Mouse (Mus musculus) megakaryocyte, embryonic 14.5 days (primary cell): ENCODE data around the gene Lbhd1. TPM values are rescaled to one million over a fixed set of nuclear protein-coding genes. Genes with fewer than 3 reads are reported as not detected.

Experiments
- H3K27me3 ChIP-seq: replicated peaks from 2 replicates; pipeline ENCODE3; 2012; ENCODE audit warnings: inconsistent platforms
- H3K36me3 ChIP-seq: replicated peaks from 2 replicates; pipeline ENCODE3; 2012; ENCODE audit warnings: low read length, inconsistent platforms, mixed read lengths
- H3K4me1 ChIP-seq: 2 replicates; pipeline ENCODE4 v1.6.1; 2012; ENCODE audit warnings: inconsistent platforms
- H3K4me3 ChIP-seq: replicated peaks from 2 replicates; pipeline ENCODE3; 2012; ENCODE audit warnings: moderate library complexity, mild to moderate bottlenecking, inconsistent platforms
- H3K9me3 ChIP-seq: 2 replicates; pipeline ENCODE4 v1.6.1; 2012; ENCODE audit warnings: inconsistent platforms
- FLI1 ChIP-seq: IDR thresholded peaks from 2 replicates; pipeline ENCODE4 v1.6.1; 2012; ENCODE audit warnings: low read length, inconsistent platforms, mixed read lengths
- GATA1 ChIP-seq: IDR thresholded peaks from 3 replicates; pipeline ENCODE4 v1.6.1; 2012; ENCODE audit warnings: mixed read lengths, low read length, inconsistent platforms, borderline replicate concordance
- polyA plus RNA-seq: library from polyadenylated mRNA; stranded (reverse); fragments of >175 nt; gene quantifications from 2 replicates; pipeline ENCODE4 v1.2.3, GENCODE M21; 2012; ENCODE audit warnings: low replicate concordance; ENCODE audit not compliant: insufficient read depth

Gene Lbhd1
- polyA plus RNA-seq, 1 experiment, result 1.5 TPM

GRCm38 (mm10) chr19:8870838-8871237, 12.7 kb upstream of the Lbhd1 start:
- TF ChIP-seq FLI1, result no peak
- TF ChIP-seq GATA1, result no peak
- Histone ChIP-seq H3K36me3 (peaks cover 37% of the 10 kb centered on the region), H3K4me3 (peak overlapping the region; percentile 97), H3K27me3 (no peaks in the 10 kb centered on the region), H3K4me1 (peaks cover 60% of the 10 kb centered on the region), H3K9me3 (no peaks in the 10 kb centered on the region)

GRCm38 (mm10) chr19:8871267-8872186, 12.0 kb upstream of the Lbhd1 start, which contains the start of gene Ubxn1:
Gene Ubxn1 (plus strand): TSS chr19:8871496.
- peak; percentile 40; the same call in 1 of the 2 replicates for TF ChIP-seq FLI1
- no peak for TF ChIP-seq GATA1
- Histone ChIP-seq H3K9me3 (no peaks in the 10 kb centered on the region), H3K27me3 (no peaks in the 10 kb centered on the region), H3K4me3 (peak within 1 kb of the TSS; percentile 97), H3K4me1 (peaks cover 56% of the 10 kb centered on the region), H3K36me3 (peaks cover 44% of the 10 kb centered on the region)

GRCm38 (mm10) chr19:8872266-8872840, 11.2 kb upstream of the Lbhd1 start:
- no peaks in the 10 kb centered on the region for H3K27me3 ChIP-seq
- H3K4me1 ChIP-seq, result peaks cover 53% of the 10 kb centered on the region

GRCm38 (mm10) chr19:8875031-8875430, 8.5 kb upstream of the Lbhd1 start:
- H3K4me3 ChIP-seq, result peak overlapping the region; percentile 44
- H3K4me1 ChIP-seq, result peaks cover 46% of the 10 kb centered on the region
- TF ChIP-seq GATA1 (no peak), FLI1 (no peak)
- H3K9me3 ChIP-seq, result no peaks in the 10 kb centered on the region
- no peaks in the 10 kb centered on the region for H3K27me3 ChIP-seq
- peaks cover 72% of the 10 kb centered on the region for H3K36me3 ChIP-seq

More at GRCm38 (mm10) chr19:8872266-8872840, 11.2 kb upstream of the Lbhd1 start:
- TF ChIP-seq FLI1 (no peak), GATA1 (no peak)
- Histone ChIP-seq H3K9me3 (no peaks in the 10 kb centered on the region), H3K4me3 (peak overlapping the region; percentile 97), H3K36me3 (peaks cover 51% of the 10 kb centered on the region)

GRCm38 (mm10) chr19:8880311-8881033, 3.1 kb upstream of the Lbhd1 start, which contains the start of gene Uqcc3:
Gene Uqcc3 (minus strand): TSS chr19:8880923.
- TF ChIP-seq GATA1, result no peak
- TF ChIP-seq FLI1, result no peak
- H3K4me3 ChIP-seq, result peak within 1 kb of the TSS; percentile 100
- no peaks in the 10 kb centered on the region for H3K27me3 ChIP-seq
- no peaks in the 10 kb centered on the region for H3K9me3 ChIP-seq
- H3K4me1 ChIP-seq, result peaks cover 32% of the 10 kb centered on the region
- H3K36me3 ChIP-seq, result peaks cover 39% of the 10 kb centered on the region

- H3K4me1 ChIP-seq, result peaks cover 32% of the 10 kb centered on the region
- TF ChIP-seq GATA1, result no peak
- TF ChIP-seq FLI1, result no peak
- H3K9me3 ChIP-seq, result no peaks in the 10 kb centered on the region
- peak overlapping the region; percentile 100 for H3K4me3 ChIP-seq
- H3K36me3 ChIP-seq, result peaks cover 33% of the 10 kb centered on the region
- no peaks in the 10 kb centered on the region for H3K27me3 ChIP-seq
Observed at GRCm38 (mm10) chr19:8881034-8881392, 2.5 kb upstream of the Lbhd1 start.

GRCm38 (mm10) chr19:8886916-8887584, 3.5 kb downstream of the Lbhd1 start:
- TF ChIP-seq FLI1 (no peak), GATA1 (no peak)
- no peaks in the 10 kb centered on the region for H3K27me3 ChIP-seq
- H3K4me3 ChIP-seq, result peak overlapping the region; percentile 94
- H3K9me3 ChIP-seq, result no peaks in the 10 kb centered on the region
- H3K4me1 ChIP-seq, result peaks cover 37% of the 10 kb centered on the region
- H3K36me3 ChIP-seq, result peaks cover 16% of the 10 kb centered on the region

- H3K9me3 ChIP-seq, result no peaks in the 10 kb centered on the region
- peak overlapping the region; percentile 94 for H3K4me3 ChIP-seq
- no peak for TF ChIP-seq GATA1
- peaks cover 43% of the 10 kb centered on the region for H3K4me1 ChIP-seq
- H3K27me3 ChIP-seq, result no peaks in the 10 kb centered on the region
- peaks cover 16% of the 10 kb centered on the region for H3K36me3 ChIP-seq
Observed at GRCm38 (mm10) chr19:8887585-8888463, 4.3 kb downstream of the Lbhd1 start.
